In genomic region chr11:51620084-51620483, GRCm38 (mm10) we compare ENCODE assay signal across 8 mouse cellular contexts. TPM values are rescaled to one million over a fixed set of nuclear protein-coding genes. Genes with fewer than 3 reads are reported as not detected.
DNase-seq lines count a peak whose midpoint lies in the region; ATAC-seq and TF ChIP-seq lines count a peak whose summit lies in the region.

No protein-coding gene starts in this region.

- peaks cover 32% of the 10 kb centered on the region for H3K4me1 ChIP-seq in kidney, embryonic 15.5 days
- peaks cover 16% of the 10 kb centered on the region for H3K4me1 ChIP-seq in bone marrow macrophage, adult 2 months (ENCODE audit: control insufficient read depth, insufficient read depth, low read length)
- peaks cover 13% of the 10 kb centered on the region for H3K4me1 ChIP-seq in hindbrain, embryonic 14.5 days (replicated peaks; ENCODE audit: control insufficient read depth, insufficient read depth, low read length)
- H3K4me1 ChIP-seq in midbrain, embryonic 14.5 days (ENCODE audit: control insufficient read depth, insufficient read depth, low read length): peaks cover 9% of the 10 kb centered on the region

- peaks cover 40% of the 10 kb centered on the region for H3K36me3 ChIP-seq in kidney, embryonic 15.5 days
- peaks cover 37% of the 10 kb centered on the region for H3K36me3 ChIP-seq in hindbrain, embryonic 14.5 days (replicated peaks; ENCODE audit: control insufficient read depth, insufficient read depth)
- H3K36me3 ChIP-seq in midbrain, embryonic 14.5 days (ENCODE audit: control insufficient read depth, insufficient read depth, low read length): peaks cover 40% of the 10 kb centered on the region

- H3K4me3 ChIP-seq in kidney, embryonic 15.5 days (replicated peaks): peak overlapping the region; percentile 61
- peak overlapping the region; percentile 96 for H3K4me3 ChIP-seq in bone marrow macrophage, adult 2 months (ENCODE audit: insufficient read depth, low read length)
- H3K4me3 ChIP-seq in hindbrain, embryonic 14.5 days (replicated peaks; ENCODE audit: low read length): peak overlapping the region; percentile 59
- H3K4me3 ChIP-seq in midbrain, embryonic 14.5 days (replicated peaks; ENCODE audit: low read depth, low read length): peak overlapping the region; percentile 83

- 2% methylated on average over 11 of the region's 11 CpGs for WGBS in kidney, embryonic 15.5 days
- 1% methylated on average over 11 of the region's 11 CpGs for WGBS in hindbrain, embryonic 14.5 days
- WGBS in midbrain, embryonic 14.5 days: 2% methylated on average over 11 of the region's 11 CpGs

- peak overlapping the region; percentile 46 for H3K27ac ChIP-seq in kidney, embryonic 15.5 days
- peak overlapping the region; percentile 61 for H3K27ac ChIP-seq in bone marrow macrophage, adult 2 months (ENCODE audit: insufficient read depth, low read depth, low read length)
- H3K27ac ChIP-seq in hindbrain, embryonic 14.5 days: no peak overlapping the region
- H3K27ac ChIP-seq in midbrain, embryonic 14.5 days (replicated peaks; ENCODE audit: low read depth, low read length): no peak overlapping the region

- TF ChIP-seq POLR2A in bone marrow macrophage, adult 2 months (IDR thresholded peaks at IDR 0.05; ENCODE audit: borderline replicate concordance, low read depth, low read length): no peak

- H3K4me2 ChIP-seq in kidney, embryonic 15.5 days: peak overlapping the region; percentile 65
- peak overlapping the region; percentile 89 for H3K4me2 ChIP-seq in hindbrain, embryonic 14.5 days (replicated peaks)
- peak overlapping the region; percentile 83 for H3K4me2 ChIP-seq in midbrain, embryonic 14.5 days (ENCODE audit: low read length)

- no peaks in the 10 kb centered on the region for H3K27me3 ChIP-seq in kidney, embryonic 15.5 days
- no peaks in the 10 kb centered on the region for H3K27me3 ChIP-seq in hindbrain, embryonic 14.5 days (ENCODE audit: control insufficient read depth, insufficient read depth, low read length)
- H3K27me3 ChIP-seq in midbrain, embryonic 14.5 days (ENCODE audit: control insufficient read depth, insufficient read depth, low read length): no peaks in the 10 kb centered on the region

- no peak for TF ChIP-seq CTCF in bone marrow macrophage, adult 2 months (IDR thresholded peaks at IDR 0.05; ENCODE audit: low read depth, low read length)

- H3K9ac ChIP-seq in kidney, embryonic 15.5 days: peak overlapping the region; percentile 58
- peak overlapping the region; percentile 73 for H3K9ac ChIP-seq in hindbrain, embryonic 14.5 days
- H3K9ac ChIP-seq in midbrain, embryonic 14.5 days (replicated peaks; ENCODE audit: low read length): peak overlapping the region; percentile 71

- no peak for DNase-seq in kidney, postnatal 10 days
- no peak for DNase-seq in hindbrain, embryonic 14.5 days (ENCODE audit: low spot score)
- DNase-seq in midbrain, embryonic 14.5 days: no peak
- no peak for DNase-seq in ovary, postnatal 10 days (ENCODE audit: low spot score)
- no peak for DNase-seq in testis, postnatal 14 days (ENCODE audit: low spot score)

- H3K9me3 ChIP-seq in kidney, embryonic 15.5 days (replicated peaks): no peaks in the 10 kb centered on the region
- no peaks in the 10 kb centered on the region for H3K9me3 ChIP-seq in hindbrain, embryonic 14.5 days (ENCODE audit: control insufficient read depth, low read length)
- H3K9me3 ChIP-seq in midbrain, embryonic 14.5 days (ENCODE audit: control insufficient read depth, low read length): no peaks in the 10 kb centered on the region

- ATAC-seq in kidney, embryonic 15.5 days (replicated peaks; ENCODE audit: low FRiP score): no peak
- no peak for ATAC-seq in hindbrain, embryonic 14.5 days (ENCODE audit: low FRiP score)
- no peak for ATAC-seq in midbrain, embryonic 14.5 days (ENCODE audit: low FRiP score, low TSS enrichment)
- no peak for ATAC-seq in monocyte, adult 5-6 weeks (replicated peaks; ENCODE audit: insufficient number of reproducible peaks, low FRiP score, low TSS enrichment, poor library complexity, severe bottlenecking)

RNA-seq across cellular contexts. Expression of gene Nhp2, which starts 0.5 kb away (rescaled TPM):
- polyA plus RNA-seq in kidney, embryonic 15.5 days (2015; fragmentation: Nextera tagmentation; extraction: Ambion mirVana): 163 and 169 TPM in 2 replicates
- polyA plus RNA-seq in bone marrow macrophage, adult 2 months (2012; ENCODE audit: insufficient read depth, insufficient read length, missing spikeins): 33.9 and 38.8 TPM in 2 replicates
- polyA plus RNA-seq in hindbrain, embryonic 14.5 days (2014; fragmentation: Nextera tagmentation; extraction: Ambion mirVana): 103 and 118 TPM in 2 replicates
- 107 and 115 TPM in 2 replicates for polyA plus RNA-seq in midbrain, embryonic 14.5 days (2014; fragmentation: Nextera tagmentation; extraction: Ambion mirVana)
- total RNA-seq in monocyte, adult 5-6 weeks (2017): 25.0 to 37.2 TPM (median 27.0 TPM) in 3 replicates

RNA-seq across cellular contexts. Expression of gene Hnrnpab, which starts 13.4 kb away (rescaled TPM):
- polyA plus RNA-seq in kidney, embryonic 15.5 days (2015; fragmentation: Nextera tagmentation; extraction: Ambion mirVana): 443 and 447 TPM in 2 replicates
- polyA plus RNA-seq in bone marrow macrophage, adult 2 months (2012; ENCODE audit: insufficient read depth, insufficient read length, missing spikeins): 144 and 159 TPM in 2 replicates
- polyA plus RNA-seq in hindbrain, embryonic 14.5 days (2014; fragmentation: Nextera tagmentation; extraction: Ambion mirVana): 399 and 421 TPM in 2 replicates
- 489 and 530 TPM in 2 replicates for polyA plus RNA-seq in midbrain, embryonic 14.5 days (2014; fragmentation: Nextera tagmentation; extraction: Ambion mirVana)
- 353 to 398 TPM (median 355 TPM) in 3 replicates for total RNA-seq in monocyte, adult 5-6 weeks (2017)

RNA-seq across cellular contexts. Expression of gene Rmnd5b, which starts 15.6 kb away (rescaled TPM):
- 43.1 and 44.0 TPM in 2 replicates for polyA plus RNA-seq in kidney, embryonic 15.5 days (2015; fragmentation: Nextera tagmentation; extraction: Ambion mirVana)
- 42.4 and 43.7 TPM in 2 replicates for polyA plus RNA-seq in bone marrow macrophage, adult 2 months (2012; ENCODE audit: insufficient read depth, insufficient read length, missing spikeins)
- polyA plus RNA-seq in hindbrain, embryonic 14.5 days (2014; fragmentation: Nextera tagmentation; extraction: Ambion mirVana): 77.7 and 78.4 TPM in 2 replicates
- polyA plus RNA-seq in midbrain, embryonic 14.5 days (2014; fragmentation: Nextera tagmentation; extraction: Ambion mirVana): 79.2 and 87.7 TPM in 2 replicates
- total RNA-seq in monocyte, adult 5-6 weeks (2017): 10.3 to 23.0 TPM (median 13.5 TPM) in 3 replicates

RNA-seq across cellular contexts. Expression of gene N4bp3, which starts 30.6 kb away (rescaled TPM):
- polyA plus RNA-seq in kidney, embryonic 15.5 days (2015; fragmentation: Nextera tagmentation; extraction: Ambion mirVana): 27.8 and 32.1 TPM in 2 replicates
- 8.7 and 9.8 TPM in 2 replicates for polyA plus RNA-seq in bone marrow macrophage, adult 2 months (2012; ENCODE audit: insufficient read depth, insufficient read length, missing spikeins)
- polyA plus RNA-seq in hindbrain, embryonic 14.5 days (2014; fragmentation: Nextera tagmentation; extraction: Ambion mirVana): 19.9 and 22.4 TPM in 2 replicates
- polyA plus RNA-seq in midbrain, embryonic 14.5 days (2014; fragmentation: Nextera tagmentation; extraction: Ambion mirVana): 11.6 and 15.2 TPM in 2 replicates
- total RNA-seq in monocyte, adult 5-6 weeks (2017): 1.4 to 6.3 TPM (median 3.3 TPM) in 3 replicates

RNA-seq across cellular contexts. Expression of gene D930048N14Rik, which starts 30.7 kb away (rescaled TPM):
- polyA plus RNA-seq in kidney, embryonic 15.5 days (2015; fragmentation: Nextera tagmentation; extraction: Ambion mirVana): 3.4 and 3.8 TPM in 2 replicates
- polyA plus RNA-seq in bone marrow macrophage, adult 2 months (2012; ENCODE audit: insufficient read depth, insufficient read length, missing spikeins): 8.1 and 9.2 TPM in 2 replicates
- 1.1 and 1.2 TPM in 2 replicates for polyA plus RNA-seq in hindbrain, embryonic 14.5 days (2014; fragmentation: Nextera tagmentation; extraction: Ambion mirVana)
- polyA plus RNA-seq in midbrain, embryonic 14.5 days (2014; fragmentation: Nextera tagmentation; extraction: Ambion mirVana): 0.85 and 1.00 TPM in 2 replicates
- total RNA-seq in monocyte, adult 5-6 weeks (2017): 0.43 to 2.0 TPM (median 0.57 TPM) in 3 replicates

Comparison
In these comparisons a context has a peak if more than half of its experiments do, and no peak if none do; other contexts are left out.
1. H3K27ac ChIP-seq: peak in kidney, embryonic 15.5 days (single experiment) and bone marrow macrophage, adult 2 months (single experiment); none in hindbrain, embryonic 14.5 days (single experiment) and midbrain, embryonic 14.5 days (single experiment).
2. Peak in every context shown above with its lines, with median percentiles within 50 percentile points of each other: H3K4me2 ChIP-seq, H3K4me3 ChIP-seq and H3K9ac ChIP-seq.